Mouse (Mus musculus) spleen, postnatal 14 days (tissue): ENCODE data around the gene Apoc2.
A peak's percentile ranks its signal among the peaks of the same experiment; 100 is the strongest.

Experiments used
- DNase-seq, 2 experiments: peaks; one replicate each; pipeline ENCODE4 v3.0.0; 2021 to 2022; ENCODE audit warnings: low spot score in 2 of 2

The Apoc2 gene

GRCm38 (mm10) chr7:19678901-19679300, 1.2 kb upstream of the Apoc2 start:
- no peak for DNase-seq

GRCm38 (mm10) chr7:19676662-19677061, 1.1 kb downstream of the Apoc2 start:
- DNase-seq, result no peak

DNA sequence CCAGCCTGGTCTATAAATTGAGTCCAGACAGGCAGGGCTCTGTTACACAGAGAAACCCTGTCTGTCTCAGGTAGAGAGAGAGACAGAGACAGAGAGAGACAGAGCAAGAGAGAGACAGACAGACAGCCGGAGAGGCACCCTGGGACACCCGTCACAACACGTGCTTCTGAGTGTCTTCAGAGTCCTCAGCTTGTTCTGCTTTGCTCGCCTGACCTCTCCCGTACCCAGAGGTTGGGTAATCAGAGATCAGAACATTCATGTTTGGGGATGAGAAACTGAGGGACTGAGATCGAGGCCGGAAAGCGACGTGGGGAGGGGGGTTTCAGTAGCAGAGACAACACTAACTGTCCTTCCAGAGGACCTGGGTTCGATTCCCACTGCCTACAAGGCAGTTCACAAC, 1.9 kb downstream of the Apoc2 start:
- no peak for DNase-seq

- no peak for DNase-seq
These were observed 4.5 kb downstream of the Apoc2 start for GRCm38 (mm10) chr7:19673083-19673699.

- no peak for DNase-seq
These were observed 6.2 kb downstream of the Apoc2 start for GRCm38 (mm10) chr7:19671511-19671910.

- DNase-seq, result peak; percentile 72 to 84
These were observed 8.6 kb downstream of the Apoc2 start for GRCm38 (mm10) chr7:19668947-19669721.

- DNase-seq, result no peak
These were observed 10.3 kb downstream of the Apoc2 start for GRCm38 (mm10) chr7:19667434-19667833.

GRCm38 (mm10) chr7:19666750-19667149, 11.0 kb downstream of the Apoc2 start:
- no peak for DNase-seq

DNA sequence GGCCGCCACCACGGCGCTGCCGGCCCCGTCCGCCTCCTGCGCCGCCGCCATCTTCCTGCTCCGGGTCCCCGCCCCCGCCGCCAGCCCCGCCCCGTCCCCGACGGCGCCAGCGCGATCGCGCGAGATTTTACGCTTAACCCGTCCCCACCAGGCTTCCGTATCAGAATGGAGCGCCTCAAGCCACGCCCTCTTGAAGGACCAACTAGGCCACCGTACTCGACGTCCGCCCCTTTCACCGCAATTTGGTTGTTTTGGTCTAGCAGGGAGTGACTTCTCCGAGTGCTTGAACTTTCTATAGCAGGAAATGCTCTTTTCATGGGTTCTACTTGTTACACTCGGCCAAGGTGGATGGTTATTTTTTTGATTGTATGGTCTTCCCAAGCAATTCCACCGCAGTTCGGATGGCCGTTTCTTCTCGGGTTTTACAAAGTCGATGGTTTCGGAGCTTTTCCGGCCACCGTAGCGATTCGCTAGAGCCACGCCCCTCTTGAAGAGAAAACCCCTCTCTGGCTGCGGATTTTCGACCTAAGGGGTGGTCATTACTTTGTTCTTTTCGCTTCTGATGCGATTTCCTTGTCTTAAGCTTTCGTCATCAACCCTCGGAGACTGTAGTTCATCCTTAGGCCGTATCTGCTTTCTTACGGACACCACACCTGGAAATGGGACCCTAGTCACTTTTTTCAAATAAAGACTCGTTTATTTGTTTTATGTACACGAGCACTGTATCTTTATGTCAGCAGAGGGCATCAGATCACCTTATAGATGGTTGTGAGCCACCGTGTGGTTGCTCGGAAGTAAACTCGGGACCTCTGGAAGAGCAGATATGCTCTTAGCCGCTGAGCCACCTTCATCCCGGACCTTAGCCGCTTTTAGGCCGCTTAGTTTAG, 12.5 kb downstream of the Apoc2 start, which contains the start of gene Clptm1:
TSS of gene Clptm1 (minus strand) at position 79 of the 887 bp plus-strand sequence.
- peak; percentile 94 to 96 for DNase-seq

- peak in 1 of 2 experiments; percentile 11 for DNase-seq
These were observed 13.2 kb downstream of the Apoc2 start for GRCm38 (mm10) chr7:19664455-19664954.

DNA sequence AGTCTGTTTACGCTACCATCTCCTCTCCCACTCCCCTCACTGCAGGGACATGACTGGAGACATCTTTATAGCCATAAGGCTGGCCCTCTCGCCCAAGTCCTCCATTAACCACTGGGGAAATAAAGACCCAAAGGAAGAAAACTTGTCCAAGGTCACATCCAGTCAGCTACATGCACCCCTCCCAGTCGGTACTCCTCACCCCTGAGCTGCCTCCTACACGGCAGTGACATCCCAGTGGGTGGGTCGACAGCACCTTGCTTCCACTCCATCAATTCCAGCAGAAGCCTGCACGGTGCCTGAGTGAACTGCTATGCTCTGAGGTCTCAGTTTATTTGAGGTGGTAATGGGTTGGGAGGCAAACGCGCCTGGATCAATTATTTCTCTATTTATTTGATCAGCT, 13.8 kb downstream of the Apoc2 start:
- peak in 1 of 2 experiments; percentile 12 for DNase-seq

DNA sequence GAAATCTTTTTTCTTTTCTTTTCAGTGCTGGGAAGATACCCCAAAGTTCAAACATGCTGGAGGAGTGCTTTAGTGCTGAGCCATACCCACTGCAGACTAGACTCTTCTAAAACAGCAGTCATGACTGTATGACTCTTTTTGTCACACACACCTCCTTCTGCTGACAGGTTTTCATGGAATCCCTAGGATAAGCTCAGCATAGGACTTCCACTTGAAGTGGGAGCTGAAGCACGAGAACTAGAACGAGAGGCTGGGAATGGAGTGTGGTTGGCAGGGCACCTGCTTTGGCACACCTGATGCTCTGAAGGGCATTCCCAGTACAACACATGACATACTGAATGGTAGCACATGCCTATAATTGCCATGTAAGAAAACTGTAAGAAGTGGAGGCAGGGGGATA, 25.1 kb downstream of the Apoc2 start:
- DNase-seq, result no peak

DNA sequence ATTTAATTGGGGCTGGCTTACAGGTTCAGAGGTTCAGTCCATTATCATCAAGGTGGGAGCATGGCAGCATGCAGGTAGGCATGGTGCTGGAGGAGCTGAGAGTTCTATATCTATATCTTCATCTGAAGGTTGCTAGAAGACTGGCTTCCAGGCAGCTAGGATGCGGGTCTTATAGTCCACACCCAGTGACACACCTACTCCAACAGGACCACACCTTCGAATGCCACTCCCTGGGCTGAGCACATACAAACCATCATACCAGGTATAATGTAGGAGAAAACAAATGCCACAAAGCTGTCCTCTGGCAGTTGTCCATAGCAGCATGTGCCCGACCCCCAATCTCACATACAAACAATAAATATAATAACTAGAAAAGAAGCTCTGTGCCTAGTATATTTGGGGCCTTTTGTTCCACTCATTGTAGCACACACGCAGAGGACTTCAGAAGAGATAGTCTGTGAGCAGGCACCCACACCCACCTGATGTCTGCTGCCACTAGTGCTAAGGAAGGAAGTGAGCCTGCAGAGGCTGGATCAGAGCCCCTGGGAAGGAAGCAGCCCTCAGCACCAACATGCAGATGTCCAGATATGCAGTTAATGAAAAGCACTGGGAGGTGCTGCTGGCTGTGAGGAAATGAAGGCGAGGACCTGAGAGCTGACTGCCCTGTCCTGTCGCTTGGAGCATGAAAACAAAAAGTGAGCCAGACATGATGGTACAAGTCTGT, 26.5 kb downstream of the Apoc2 start:
- DNase-seq, result no peak

GRCm38 (mm10) chr7:19641223-19641622, 36.5 kb downstream of the Apoc2 start:
- no peak for DNase-seq

- no peak for DNase-seq
These were observed 42.5 kb downstream of the Apoc2 start for GRCm38 (mm10) chr7:19635074-19635827.

- no peak for DNase-seq
These were observed 43.1 kb downstream of the Apoc2 start for GRCm38 (mm10) chr7:19634591-19634990.

GRCm38 (mm10) chr7:19633855-19634254, 43.9 kb downstream of the Apoc2 start:
- no peak for DNase-seq

DNA sequence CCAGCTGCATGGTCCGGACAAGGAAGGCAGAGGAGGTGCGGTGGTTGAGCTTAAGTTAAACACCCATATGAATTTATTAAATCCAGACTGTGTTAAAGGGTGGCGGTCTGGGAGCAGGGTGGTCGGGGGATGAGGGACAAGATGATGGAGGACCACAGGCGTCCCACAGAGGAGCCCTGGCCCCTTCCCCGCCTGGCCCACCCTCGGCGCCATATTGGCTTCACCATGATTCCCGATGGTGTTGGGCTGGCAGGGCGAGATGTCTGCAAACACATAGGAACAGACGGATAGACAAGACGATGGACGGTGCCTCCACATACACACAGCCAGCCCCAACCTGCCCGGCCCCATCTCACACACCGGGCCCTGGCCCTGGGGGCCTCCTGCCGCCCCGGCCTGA, 44.5 kb downstream of the Apoc2 start:
- no peak for DNase-seq

GRCm38 (mm10) chr7:19632720-19633119, 45.0 kb downstream of the Apoc2 start:
- no peak for DNase-seq

GRCm38 (mm10) chr7:19632275-19632674, 45.5 kb downstream of the Apoc2 start:
- DNase-seq, result no peak

DNA sequence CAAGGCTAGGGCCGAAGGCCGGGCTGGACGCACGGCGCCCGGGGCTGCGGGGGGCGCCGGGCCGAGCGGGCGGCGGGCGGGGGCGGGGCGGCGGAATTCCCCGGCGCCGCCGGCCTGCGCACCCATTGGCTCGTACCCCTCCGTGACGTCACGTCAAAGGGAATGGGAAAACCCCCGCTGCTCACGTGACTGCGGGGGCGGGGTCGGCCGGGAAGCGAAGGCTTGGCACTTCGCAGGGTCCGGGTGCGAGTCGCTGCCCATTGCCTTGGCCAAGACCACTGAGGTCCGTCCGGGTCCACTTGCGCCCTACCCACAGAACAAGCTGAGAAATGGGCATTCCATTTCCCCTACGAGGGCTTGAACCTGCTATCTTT, 48.4 kb downstream of the Apoc2 start, which contains the start of gene Relb:
TSS of gene Relb (minus strand) at position 78 of the 374 bp plus-strand sequence.
- peak; percentile 75 to 88 for DNase-seq
